Mouse (Mus musculus) hindbrain, postnatal 0 days (tissue): Measurements from ENCODE around the gene Sh3bgrl2. TPM values are rescaled to one million over a fixed set of nuclear protein-coding genes. Genes with fewer than 3 reads are reported as not detected.

Experiments
- ATAC-seq: fragments of 200-750 bp; cut with Nextera tagmentation; 2 replicates; pipeline ENCODE4 v1.8.0; 2017; ENCODE audit warnings: mild to moderate bottlenecking, moderate TSS enrichment, moderate library complexity
- DNase-seq: peaks from one replicate; pipeline ENCODE4 v3.0.0-alpha.2; 2015; ENCODE audit warnings: low spot score
- H3K27ac ChIP-seq: fragments of 300-500 bp; sonication (generic); 2 replicates; pipeline ENCODE4 v1.5.1; 2014; ENCODE audit warnings: mild to moderate bottlenecking
- H3K27me3 ChIP-seq: fragments of 300-500 bp; sonication (generic); 2 replicates; pipeline ENCODE4 v1.6.1; 2014; ENCODE audit warnings: low read length, mixed read lengths; ENCODE audit not compliant: insufficient read depth
- H3K36me3 ChIP-seq: fragments of 300-500 bp; sonication (generic); 2 replicates; pipeline ENCODE4 v1.6.1; 2014; ENCODE audit warnings: low read length, mixed read lengths; ENCODE audit not compliant: insufficient read depth
- H3K4me1 ChIP-seq: fragments of 300-500 bp; sonication (generic); 2 replicates; pipeline ENCODE4 v1.6.1; 2014; ENCODE audit warnings: antibody characterized with exemption, low read length, mixed read lengths; ENCODE audit not compliant: insufficient read depth
- H3K4me2 ChIP-seq: fragments of 300-500 bp; sonication (generic); 2 replicates; pipeline ENCODE4 v1.6.1; 2014; ENCODE audit warnings: low read depth, mild to moderate bottlenecking, low read length, moderate library complexity, mixed read lengths
- H3K4me3 ChIP-seq: fragments of 300-500 bp; sonication (generic); 2 replicates; pipeline ENCODE4 v1.5.1; 2014; ENCODE audit warnings: low read length
- H3K9ac ChIP-seq: fragments of 300-500 bp; sonication (generic); replicated peaks from 2 replicates; pipeline ENCODE4 v1.6.1; 2014; ENCODE audit warnings: mild to moderate bottlenecking, low read length, moderate library complexity, mixed read lengths
- H3K9me3 ChIP-seq: fragments of 300-500 bp; sonication (generic); 2 replicates; pipeline ENCODE4 v1.6.1; 2016; ENCODE audit warnings: low read length, mixed read lengths
- CTCF ChIP-seq: IDR thresholded peaks from 2 replicates; pipeline ENCODE4 v1.5.1; 2016; ENCODE audit warnings: antibody characterized with exemption, control low read depth, low read depth
- WGBS: fragments of 180-500 bp; shearing (Covaris S2); extraction: QIAGEN DNeasy Blood & Tissue Kit; methylation state at CpG from one replicate; pipeline ENCODE4 v1.1.7; 2014; 5-methylcytosine and 5-hydroxymethylcytosine counted together
- polyA plus RNA-seq: library from polyadenylated mRNA; unstranded; fragments of >200 nt; fragmentation: Nextera tagmentation; extraction: Ambion mirVana; gene quantifications from 2 replicates; pipeline ENCODE4 v1.2.1, GENCODE M21; 2015
- total RNA-seq: library from RNA; depleted of rRNA; stranded (reverse); fragments of >200 nt; gene quantifications from 2 replicates; pipeline ENCODE4 v1.2.3, GENCODE M21; 2014

Sh3bgrl2 gene
- total and polyA plus RNA-seq, 2 experiments from 2014 or later = 7.1 to 11.9 TPM

DNA sequence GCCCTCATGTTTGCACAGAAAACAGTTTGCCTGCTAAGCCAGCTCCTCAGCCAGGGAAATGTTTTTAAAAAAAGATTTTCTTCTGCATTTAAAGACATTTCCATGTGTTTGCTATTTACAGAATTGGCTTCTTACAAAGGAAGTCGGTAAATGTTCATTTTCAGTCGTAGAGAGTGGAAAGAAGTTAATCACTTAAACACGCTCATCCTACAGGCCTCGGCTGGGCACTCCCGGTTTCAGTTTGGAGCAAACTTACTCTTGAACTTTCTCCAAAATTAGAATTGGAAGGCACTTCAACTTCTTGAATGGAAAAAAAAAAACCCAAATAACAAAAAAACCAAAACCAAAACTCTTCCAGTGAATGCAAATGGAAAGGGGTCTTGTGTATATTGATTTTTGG, 113.7 kb downstream of the Sh3bgrl2 start:
- Histone ChIP-seq H3K4me1 (0 out of 2 replicates have a peak, but pooled peaks cover 4% of the 10 kb centered on the region), H3K27me3 (no peaks in the 10 kb centered on the region), H3K9ac (no peak overlapping the region), H3K4me3 (no peak overlapping the region), H3K9me3 (no peaks in the 10 kb centered on the region), H3K27ac (no peak overlapping the region), H3K36me3 (no peaks in the 10 kb centered on the region), H3K4me2 (no peak overlapping the region)
- TF ChIP-seq CTCF = no peak
- ATAC-seq (no peak), DNase-seq (no peak)
- 75% methylated on average over 5 of the region's 5 CpGs for WGBS

DNA sequence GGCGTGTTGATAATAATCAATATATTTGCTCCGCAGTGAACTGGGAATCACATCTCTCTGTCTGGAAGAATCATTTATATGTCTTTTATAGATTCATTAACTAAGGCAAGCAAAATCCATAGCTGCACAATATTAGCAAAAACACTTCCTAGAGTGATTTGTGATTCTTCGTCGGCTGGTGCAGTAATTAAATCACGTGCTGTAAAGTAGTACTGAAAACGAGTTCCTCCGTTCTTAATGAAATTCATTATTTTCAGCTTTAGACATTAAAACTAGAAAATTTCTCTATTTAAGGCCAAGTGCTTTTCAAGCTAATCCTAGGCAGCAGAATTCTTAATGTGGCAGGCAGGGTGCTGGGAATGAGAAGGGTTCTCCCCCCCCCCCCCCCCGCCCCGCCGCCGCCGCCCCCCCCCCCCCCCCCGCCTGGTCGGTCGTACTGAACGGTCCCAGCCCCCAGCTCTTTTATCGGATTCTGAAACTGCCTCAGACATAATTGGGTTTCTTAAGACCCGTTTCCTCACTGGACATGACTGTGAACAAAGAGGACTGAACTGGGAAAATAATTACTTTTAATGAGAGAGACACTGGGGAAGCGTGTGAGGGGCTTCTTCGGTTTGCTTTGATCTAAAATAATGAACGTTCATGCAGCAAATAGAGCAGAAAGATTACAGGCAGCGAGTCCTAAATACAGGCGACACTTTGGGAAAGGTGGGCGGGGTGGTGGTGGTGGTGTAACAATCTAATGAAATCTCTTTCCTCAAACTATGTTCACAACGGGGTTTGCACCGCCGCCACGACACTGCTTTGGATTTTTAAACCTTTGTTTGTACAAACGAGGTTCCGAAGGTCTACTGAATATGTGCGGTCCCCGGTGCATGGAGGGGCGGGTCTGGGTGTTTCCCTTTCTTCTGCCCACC, 116.1 kb downstream of the Sh3bgrl2 start:
- Histone ChIP-seq H3K4me3 (peak overlapping the region; percentile 35), H3K27me3 (no peaks in the 10 kb centered on the region), H3K4me2 (peak overlapping the region; percentile 62), H3K27ac (peak overlapping the region; percentile 78), H3K4me1 (no peaks in the 10 kb centered on the region), H3K9ac (peak overlapping the region; percentile 65), H3K9me3 (no peaks in the 10 kb centered on the region), H3K36me3 (no peaks in the 10 kb centered on the region)
- peak; percentile 77 for ATAC-seq
- DNase-seq = peak; percentile 60
- 8% methylated on average over 25 of the region's 33 CpGs for WGBS
- TF ChIP-seq CTCF = no peak

DNA sequence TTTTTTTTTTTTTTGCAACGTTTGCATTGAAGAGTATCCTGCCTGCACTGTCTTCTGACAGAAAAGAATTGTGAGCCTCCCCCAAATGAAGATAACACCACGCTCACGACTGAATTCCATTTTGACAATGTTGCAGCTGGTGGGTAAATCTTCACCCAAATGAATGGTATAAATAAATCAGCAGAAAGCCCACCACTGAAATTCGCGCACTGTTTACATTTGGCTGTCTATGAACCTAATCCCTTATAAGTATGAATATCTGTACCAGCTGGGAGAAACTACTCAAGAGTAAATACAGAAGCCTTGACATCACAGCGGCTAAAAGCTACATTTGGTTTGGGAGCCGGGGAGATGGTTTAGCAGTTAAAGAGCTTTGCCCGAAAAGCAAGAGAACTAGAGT, 116.8 kb downstream of the Sh3bgrl2 start:
- WGBS = 32% methylated on average over 8 of the region's 8 CpGs
- peak; percentile 22; the same call in 1 of the 2 replicates for ATAC-seq

DNA sequence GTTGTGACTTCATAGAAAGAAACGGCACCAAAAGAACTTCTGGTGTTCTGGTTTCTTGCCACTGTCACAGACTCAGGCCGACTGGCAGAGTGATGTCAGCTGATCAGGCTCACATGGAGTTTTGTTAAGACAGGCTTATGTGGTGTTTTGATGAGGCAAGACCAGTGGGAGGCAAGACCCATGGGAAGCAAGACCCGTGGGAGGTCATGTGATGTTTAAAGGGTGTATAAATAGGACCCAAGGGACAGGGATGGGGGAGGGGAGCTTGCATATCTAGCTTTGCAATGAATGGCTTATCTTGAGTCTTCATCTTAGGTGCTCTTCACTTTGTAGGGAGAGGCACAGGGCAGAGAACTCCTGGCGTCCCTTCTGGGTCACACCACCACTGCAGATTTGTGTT, 118.9 kb downstream of the Sh3bgrl2 start:
- 77% methylated on average over 4 of the region's 4 CpGs for WGBS
- H3K4me3 ChIP-seq = no peak overlapping the region
- H3K4me2 ChIP-seq = no peak overlapping the region
- no peaks in the 10 kb centered on the region for H3K36me3 ChIP-seq
- DNase-seq (no peak), ATAC-seq (no peak)
- H3K27me3 ChIP-seq = no peaks in the 10 kb centered on the region
- no peaks in the 10 kb centered on the region for H3K9me3 ChIP-seq
- no peak for TF ChIP-seq CTCF
- H3K27ac ChIP-seq = no peak overlapping the region
- H3K9ac ChIP-seq = no peak overlapping the region
- H3K4me1 ChIP-seq = no peaks in the 10 kb centered on the region

More for the DNA sequence above, 116.8 kb downstream of the Sh3bgrl2 start:
- H3K36me3 ChIP-seq = no peaks in the 10 kb centered on the region
- H3K9me3 ChIP-seq = no peaks in the 10 kb centered on the region
- H3K4me3 ChIP-seq = peak overlapping the region; percentile 35
- DNase-seq = no peak
- H3K27ac ChIP-seq = peak overlapping the region; percentile 78
- no peak for TF ChIP-seq CTCF
- no peaks in the 10 kb centered on the region for H3K27me3 ChIP-seq
- no peaks in the 10 kb centered on the region for H3K4me1 ChIP-seq
- H3K9ac ChIP-seq = peak overlapping the region; percentile 65; the same call in 1 of the 2 replicates
- peak overlapping the region; percentile 62 for H3K4me2 ChIP-seq

DNA sequence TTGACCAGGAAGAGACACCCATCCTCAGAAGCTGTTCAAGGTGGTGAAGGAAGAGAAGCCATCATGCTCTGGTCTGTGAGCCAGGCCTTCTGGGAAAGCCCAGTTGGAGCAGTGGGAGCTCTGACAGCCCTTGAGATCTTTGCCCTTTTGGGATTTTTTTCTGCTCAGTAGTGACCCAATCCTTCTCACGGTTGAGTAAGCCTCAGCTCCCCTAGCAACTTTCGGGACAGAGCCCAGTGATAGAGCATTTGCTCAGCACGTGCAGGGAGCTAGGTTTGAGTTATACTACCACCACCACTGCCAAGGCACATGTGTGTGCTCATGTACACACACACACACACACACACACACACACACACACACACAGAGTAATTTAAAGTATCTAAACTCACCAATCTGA, 131.5 kb downstream of the Sh3bgrl2 start:
- H3K4me1 ChIP-seq = no peaks in the 10 kb centered on the region
- 45% methylated on average over 3 of the region's 3 CpGs for WGBS
- no peaks in the 10 kb centered on the region for H3K9me3 ChIP-seq
- no peak overlapping the region for H3K4me3 ChIP-seq
- ATAC-seq (no peak), DNase-seq (no peak)
- H3K27me3 ChIP-seq = no peaks in the 10 kb centered on the region
- H3K4me2 ChIP-seq = no peak overlapping the region
- no peak overlapping the region for H3K27ac ChIP-seq
- no peaks in the 10 kb centered on the region for H3K36me3 ChIP-seq
- no peak overlapping the region for H3K9ac ChIP-seq
- no peak for TF ChIP-seq CTCF

DNA sequence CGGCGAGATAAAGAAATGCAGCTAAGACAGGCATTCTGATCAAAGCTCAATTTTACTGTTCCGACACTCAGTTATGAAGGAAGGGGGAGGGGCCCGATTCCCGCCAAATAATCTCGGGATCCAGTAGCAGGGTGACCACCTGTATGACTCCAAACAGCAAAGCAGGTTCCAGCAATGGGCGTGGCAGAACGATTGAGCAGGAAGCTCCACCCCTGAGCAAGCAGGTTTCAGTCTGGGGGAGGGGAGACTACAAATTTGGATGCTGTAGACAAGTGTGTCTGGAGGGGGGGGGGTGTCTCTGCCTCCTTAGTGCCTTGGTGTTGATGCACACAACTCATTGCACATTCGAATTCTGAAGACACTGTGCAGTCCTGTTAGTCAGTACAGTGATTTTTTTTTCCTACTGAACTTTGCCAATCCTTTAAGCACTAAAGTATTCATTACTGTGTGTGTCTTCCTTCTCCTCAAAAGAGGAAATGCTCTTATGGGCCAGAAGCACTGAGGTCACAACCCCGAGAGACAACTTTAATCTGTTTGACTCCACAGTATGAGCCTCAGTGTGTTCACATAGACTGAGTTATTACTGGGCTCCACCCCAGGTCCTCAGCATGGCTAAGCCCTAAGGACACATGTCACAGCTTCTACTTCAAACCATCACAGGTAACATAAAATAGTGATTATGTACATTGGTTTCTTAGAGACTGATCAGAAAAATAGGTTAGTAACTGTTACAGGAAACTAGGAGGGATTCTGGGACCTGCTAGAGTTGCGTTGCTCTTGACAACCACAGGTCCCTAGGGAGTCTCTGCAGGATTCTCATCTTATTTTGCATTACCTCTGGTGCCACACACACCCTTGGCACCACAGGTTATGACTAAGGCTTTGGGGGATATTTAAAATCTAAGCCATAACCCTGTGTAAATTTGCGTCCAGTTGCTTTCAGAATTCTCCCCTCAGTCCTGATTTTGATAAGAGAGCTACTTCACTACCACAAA, 133.8 kb downstream of the Sh3bgrl2 start:
- H3K9ac ChIP-seq = no peak overlapping the region
- no peak overlapping the region for H3K4me2 ChIP-seq
- peak; percentile 36 for DNase-seq
- ATAC-seq = 0 out of 2 replicates have a peak, but pooled peaks have one; percentile 19
- H3K4me3 ChIP-seq = no peak overlapping the region
- H3K27ac ChIP-seq = no peak overlapping the region
- no peaks in the 10 kb centered on the region for H3K36me3 ChIP-seq
- TF ChIP-seq CTCF = no peak
- H3K27me3 ChIP-seq = no peaks in the 10 kb centered on the region
- WGBS = 85% methylated on average over 12 of the region's 12 CpGs
- no peaks in the 10 kb centered on the region for H3K4me1 ChIP-seq
- H3K9me3 ChIP-seq = no peaks in the 10 kb centered on the region
